Mouse (Mus musculus): ENCODE measurements around the gene Ezr. TPM values are rescaled to one million over a fixed set of nuclear protein-coding genes. Genes with fewer than 3 reads are reported as not detected.

The Ezr gene
- polyA plus RNA-seq, 1 experiment: 35.9 TPM

- no peak overlapping the region for H3ac ChIP-seq (ENCODE audit: control insufficient read depth, insufficient read length)
- no peaks in the 10 kb centered on the region for H3K27me3 ChIP-seq (ENCODE audit: control insufficient read depth, insufficient read depth, insufficient read length)
- no peaks in the 10 kb centered on the region for H3K36me3 ChIP-seq (ENCODE audit: control insufficient read depth, insufficient read depth)
- no peak overlapping the region for H3K4me2 ChIP-seq (ENCODE audit: low read depth)
- no peak overlapping the region for H3K4me3 ChIP-seq
- H3K79me2 ChIP-seq (ENCODE audit: control insufficient read depth, insufficient read depth): peaks cover 77% of the 10 kb centered on the region
- no peak for TF ChIP-seq MYOD1 (IDR thresholded peaks at IDR 0.05; ENCODE audit: control insufficient read depth in 1 of 3, insufficient read length in 2 of 3, low read depth in 2 of 3)
- TF ChIP-seq TCF3 (IDR thresholded peaks at IDR 0.05; ENCODE audit: insufficient read length, low read depth): no peak
- no peak for TF ChIP-seq MAX (IDR thresholded peaks at IDR 0.05; ENCODE audit: low read depth)
- TF ChIP-seq POLR2A (IDR thresholded peaks at IDR 0.05; ENCODE audit: insufficient read length, low read depth): no peak
- TF ChIP-seq REST (IDR thresholded peaks at IDR 0.05; ENCODE audit: insufficient read depth, insufficient read length): no peak
- no peak for TF ChIP-seq SRF (IDR thresholded peaks at IDR 0.05; ENCODE audit: control insufficient read depth, insufficient read length, low read depth)
- TF ChIP-seq MYOG (IDR thresholded peaks at IDR 0.05; ENCODE audit: control insufficient read depth in 1 of 3, insufficient read depth in 1 of 3, insufficient read length in 2 of 3, low read depth in 2 of 3): no peak
- TF ChIP-seq USF1 (IDR thresholded peaks at IDR 0.05; ENCODE audit: low read depth): no peak
- TF ChIP-seq POLR2AphosphoS2 (IDR thresholded peaks at IDR 0.05; ENCODE audit: insufficient read length, low read depth): no peak
- TF ChIP-seq CEBPB (IDR thresholded peaks at IDR 0.05; ENCODE audit: insufficient read depth, poor library complexity, severe bottlenecking): no peak
- TF ChIP-seq E2F4 (IDR thresholded peaks at IDR 0.05; ENCODE audit: insufficient read depth): no peak
Observed at GRCm38 (mm10) chr17:6775221-6775620, 7.4 kb downstream of the Ezr start.

- no peaks in the 10 kb centered on the region for H3K36me3 ChIP-seq (ENCODE audit: control insufficient read depth, insufficient read depth)
- H3K4me2 ChIP-seq (ENCODE audit: low read depth): no peak overlapping the region
- H3K27me3 ChIP-seq (ENCODE audit: control insufficient read depth, insufficient read depth, insufficient read length): no peaks in the 10 kb centered on the region
- no peak overlapping the region for H3K4me3 ChIP-seq
- peaks cover 73% of the 10 kb centered on the region for H3K79me2 ChIP-seq (ENCODE audit: control insufficient read depth, insufficient read depth)
- H3ac ChIP-seq (ENCODE audit: control insufficient read depth, insufficient read length): no peak overlapping the region
- TF ChIP-seq POLR2A (IDR thresholded peaks at IDR 0.05; ENCODE audit: insufficient read length, low read depth) (no peak), SRF (IDR thresholded peaks at IDR 0.05; ENCODE audit: control insufficient read depth, insufficient read length, low read depth) (no peak), MYOG (IDR thresholded peaks at IDR 0.05; ENCODE audit: control insufficient read depth in 1 of 3, insufficient read depth in 1 of 3, insufficient read length in 2 of 3, low read depth in 2 of 3) (no peak), CEBPB (IDR thresholded peaks at IDR 0.05; ENCODE audit: insufficient read depth, poor library complexity, severe bottlenecking) (no peak), POLR2AphosphoS2 (IDR thresholded peaks at IDR 0.05; ENCODE audit: insufficient read length, low read depth) (no peak), MAX (IDR thresholded peaks at IDR 0.05; ENCODE audit: low read depth) (no peak), MYOD1 (IDR thresholded peaks at IDR 0.05; ENCODE audit: control insufficient read depth in 1 of 3, insufficient read length in 2 of 3, low read depth in 2 of 3) (no peak), REST (IDR thresholded peaks at IDR 0.05; ENCODE audit: insufficient read depth, insufficient read length) (no peak), TCF12 (IDR thresholded peaks at IDR 0.05; ENCODE audit: insufficient read depth, poor library complexity, severe bottlenecking) (no peak), USF1 (IDR thresholded peaks at IDR 0.05; ENCODE audit: low read depth) (no peak), TCF3 (IDR thresholded peaks at IDR 0.05; ENCODE audit: insufficient read length, low read depth) (no peak), E2F4 (IDR thresholded peaks at IDR 0.05; ENCODE audit: insufficient read depth) (no peak)
Observed at GRCm38 (mm10) chr17:6773249-6773966, 9.2 kb downstream of the Ezr start.

- no peak overlapping the region for H3K4me2 ChIP-seq (ENCODE audit: low read depth)
- H3K36me3 ChIP-seq (ENCODE audit: control insufficient read depth, insufficient read depth): no peaks in the 10 kb centered on the region
- H3K4me3 ChIP-seq: no peak overlapping the region
- no peak overlapping the region for H3ac ChIP-seq (ENCODE audit: control insufficient read depth, insufficient read length)
- TF ChIP-seq TCF12 (IDR thresholded peaks at IDR 0.05; ENCODE audit: insufficient read depth, poor library complexity, severe bottlenecking) (no peak), CEBPB (IDR thresholded peaks at IDR 0.05; ENCODE audit: insufficient read depth, poor library complexity, severe bottlenecking) (no peak), MYOD1 (IDR thresholded peaks at IDR 0.05; ENCODE audit: control insufficient read depth in 1 of 3, insufficient read length in 2 of 3, low read depth in 2 of 3) (no peak), REST (IDR thresholded peaks at IDR 0.05; ENCODE audit: insufficient read depth, insufficient read length) (no peak), USF1 (IDR thresholded peaks at IDR 0.05; ENCODE audit: low read depth) (no peak), MYOG (IDR thresholded peaks at IDR 0.05; ENCODE audit: control insufficient read depth in 1 of 3, insufficient read depth in 1 of 3, insufficient read length in 2 of 3, low read depth in 2 of 3) (no peak), POLR2A (IDR thresholded peaks at IDR 0.05; ENCODE audit: insufficient read length, low read depth) (no peak), POLR2AphosphoS2 (IDR thresholded peaks at IDR 0.05; ENCODE audit: insufficient read length, low read depth) (no peak), TCF3 (IDR thresholded peaks at IDR 0.05; ENCODE audit: insufficient read length, low read depth) (no peak), SRF (IDR thresholded peaks at IDR 0.05; ENCODE audit: control insufficient read depth, insufficient read length, low read depth) (no peak), E2F4 (IDR thresholded peaks at IDR 0.05; ENCODE audit: insufficient read depth) (no peak), MAX (IDR thresholded peaks at IDR 0.05; ENCODE audit: low read depth) (no peak)
- H3K27me3 ChIP-seq (ENCODE audit: control insufficient read depth, insufficient read depth, insufficient read length): no peaks in the 10 kb centered on the region
- H3K79me2 ChIP-seq (ENCODE audit: control insufficient read depth, insufficient read depth): peaks cover 75% of the 10 kb centered on the region
Observed at GRCm38 (mm10) chr17:6772490-6772773, 10.2 kb downstream of the Ezr start.

GRCm38 (mm10) chr17:6771661-6772489 is 10.7 kb downstream of the Ezr start:
- Histone ChIP-seq H3K4me3 (no peak overlapping the region), H3K27me3 (ENCODE audit: control insufficient read depth, insufficient read depth, insufficient read length) (no peaks in the 10 kb centered on the region), H3K4me2 (ENCODE audit: low read depth) (no peak overlapping the region), H3K79me2 (ENCODE audit: control insufficient read depth, insufficient read depth) (peaks cover 73% of the 10 kb centered on the region), H3ac (ENCODE audit: control insufficient read depth, insufficient read length) (no peak overlapping the region), H3K36me3 (ENCODE audit: control insufficient read depth, insufficient read depth) (no peaks in the 10 kb centered on the region)
- TF ChIP-seq REST (IDR thresholded peaks at IDR 0.05; ENCODE audit: insufficient read depth, insufficient read length): no peak
- TF ChIP-seq MYOD1 (IDR thresholded peaks at IDR 0.05; ENCODE audit: control insufficient read depth in 1 of 3, insufficient read length in 2 of 3, low read depth in 2 of 3): no peak
- TF ChIP-seq TCF12 (IDR thresholded peaks at IDR 0.05; ENCODE audit: insufficient read depth, poor library complexity, severe bottlenecking): no peak
- no peak for TF ChIP-seq USF1 (IDR thresholded peaks at IDR 0.05; ENCODE audit: low read depth)
- no peak for TF ChIP-seq MAX (IDR thresholded peaks at IDR 0.05; ENCODE audit: low read depth)
- TF ChIP-seq E2F4 (IDR thresholded peaks at IDR 0.05; ENCODE audit: insufficient read depth): no peak
- no peak for TF ChIP-seq POLR2A (IDR thresholded peaks at IDR 0.05; ENCODE audit: insufficient read length, low read depth)
- TF ChIP-seq TCF3 (IDR thresholded peaks at IDR 0.05; ENCODE audit: insufficient read length, low read depth): no peak
- no peak for TF ChIP-seq SRF (IDR thresholded peaks at IDR 0.05; ENCODE audit: control insufficient read depth, insufficient read length, low read depth)
- no peak for TF ChIP-seq CEBPB (IDR thresholded peaks at IDR 0.05; ENCODE audit: insufficient read depth, poor library complexity, severe bottlenecking)
- no peak for TF ChIP-seq MYOG (IDR thresholded peaks at IDR 0.05; ENCODE audit: control insufficient read depth in 1 of 3, insufficient read depth in 1 of 3, insufficient read length in 2 of 3, low read depth in 2 of 3)
- TF ChIP-seq POLR2AphosphoS2 (IDR thresholded peaks at IDR 0.05; ENCODE audit: insufficient read length, low read depth): no peak
